Mouse (Mus musculus) erythroblast, adult 5-6 weeks (primary cell): ENCODE results near the gene Tmem59. TPM values are rescaled to one million over a fixed set of nuclear protein-coding genes. Genes with fewer than 3 reads are reported as not detected.

Source experiments
- ATAC-seq: replicated peaks from 2 replicates; pipeline ENCODE4 v1.8.0; 2016; ENCODE audit warnings: moderate number of reproducible peaks, mild to moderate bottlenecking, moderate TSS enrichment, inconsistent platforms; ENCODE audit not compliant: poor library complexity, low FRiP score, severe bottlenecking
- total RNA-seq, 2 experiments: library from RNA; stranded (forward) in 1 of 2; stranded (reverse) in 1 of 2; fragments of 150-400 nt in 1 of 2; fragments of 200-764, 138-1000 nt in 1 of 2; gene quantifications; 2 replicates each; pipeline versions ENCODE4 v1.2.3 to v1.2.4; 2015 to 2017; ENCODE audit warnings: low replicate concordance in 2 of 2

Tmem59 gene
- total RNA-seq, 2 experiments from 2014 or later, result 124 to 147 TPM

- ATAC-seq, result peak; percentile 94
These were observed 45.3 kb downstream of the Tmem59 start for GRCm38 (mm10) chr4:107223225-107224204.

GRCm38 (mm10) chr4:107226313-107226712, 48.1 kb downstream of the Tmem59 start:
- ATAC-seq, result no peak

DNA sequence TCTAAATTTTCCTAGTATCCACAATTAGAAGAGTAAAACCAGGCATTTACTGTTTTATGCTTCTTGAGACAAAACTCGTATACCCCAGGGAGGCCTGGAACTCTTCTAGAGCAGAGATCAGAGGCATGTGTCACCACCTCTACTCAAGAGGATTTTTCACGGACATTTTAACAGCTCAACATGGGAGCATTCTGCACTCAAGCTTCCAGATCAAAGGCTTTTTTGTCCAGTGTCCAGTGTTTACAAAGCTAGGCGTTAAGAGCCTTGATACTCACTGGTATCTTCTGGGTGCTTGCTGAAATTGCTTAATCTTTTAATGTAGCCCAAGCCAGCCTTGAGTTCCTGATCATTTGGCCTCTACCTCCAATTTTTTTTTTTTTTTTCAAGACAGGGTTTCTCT, 54.0 kb downstream of the Tmem59 start:
- ATAC-seq, result no peak

DNA sequence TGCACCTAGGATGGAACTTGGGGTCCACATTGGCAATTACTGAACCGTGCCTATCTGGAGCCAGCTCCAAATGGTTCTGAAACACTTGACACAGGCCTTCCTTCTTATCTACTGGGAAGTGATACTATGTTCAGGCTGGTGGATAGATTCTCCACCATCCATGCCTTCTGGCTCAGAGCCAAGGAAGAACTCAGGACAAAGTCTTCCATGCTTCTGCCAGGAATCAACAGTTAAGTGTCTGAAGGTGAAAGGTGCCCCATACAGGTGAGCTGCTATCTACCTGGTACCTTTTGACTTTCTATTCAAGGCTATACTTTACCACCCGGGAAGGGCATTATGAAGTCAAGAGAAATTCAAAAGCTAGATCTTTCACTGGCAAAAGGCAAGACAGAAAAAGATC, 60.1 kb downstream of the Tmem59 start:
- ATAC-seq, result no peak

GRCm38 (mm10) chr4:107240196-107240595, 62.0 kb downstream of the Tmem59 start:
- ATAC-seq, result no peak

- no peak for ATAC-seq
These were observed 65.5 kb downstream of the Tmem59 start for GRCm38 (mm10) chr4:107243365-107244333.

DNA sequence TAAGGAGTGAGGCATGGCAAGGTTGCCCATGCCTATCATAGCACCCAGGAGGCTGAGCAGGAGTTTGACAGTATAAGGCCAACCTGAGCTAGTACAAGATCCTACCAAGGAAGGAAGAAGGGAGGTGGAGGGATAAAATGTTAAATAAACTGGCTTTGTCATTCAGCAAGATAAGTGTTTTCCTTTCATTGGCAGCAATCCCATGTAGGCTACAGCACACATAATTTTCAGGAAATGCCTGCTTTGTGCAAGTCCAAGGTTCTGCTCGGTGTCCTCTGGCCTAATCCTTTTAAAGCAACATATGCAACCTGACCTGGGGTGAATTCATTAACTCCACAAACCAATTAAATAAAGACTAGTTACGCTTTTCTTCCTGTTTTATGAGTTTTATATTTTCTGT, 67.2 kb downstream of the Tmem59 start:
- ATAC-seq, result no peak

- ATAC-seq, result no peak
These were observed 67.8 kb downstream of the Tmem59 start for GRCm38 (mm10) chr4:107246040-107246439.

DNA sequence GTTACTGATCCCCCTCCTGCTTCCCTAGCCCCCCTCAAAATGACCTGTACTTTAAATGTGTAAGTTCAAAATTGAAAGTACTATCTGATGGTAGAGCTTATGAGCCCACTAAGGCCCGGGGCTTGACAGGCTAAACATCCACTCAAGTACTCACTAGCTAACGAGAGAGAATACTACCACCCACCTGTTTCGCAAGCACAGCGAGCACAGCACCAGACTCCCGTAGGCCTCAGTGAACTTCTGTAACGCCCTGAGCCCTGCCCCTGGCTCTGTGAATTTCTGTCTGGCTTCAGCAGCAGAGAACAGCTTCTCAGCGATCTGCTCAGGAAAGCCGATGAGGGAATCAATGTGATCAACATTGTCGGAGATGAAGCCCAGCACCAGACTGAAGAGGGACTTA, 68.9 kb downstream of the Tmem59 start:
- no peak for ATAC-seq

GRCm38 (mm10) chr4:107248061-107248460, 69.9 kb downstream of the Tmem59 start:
- no peak for ATAC-seq

DNA sequence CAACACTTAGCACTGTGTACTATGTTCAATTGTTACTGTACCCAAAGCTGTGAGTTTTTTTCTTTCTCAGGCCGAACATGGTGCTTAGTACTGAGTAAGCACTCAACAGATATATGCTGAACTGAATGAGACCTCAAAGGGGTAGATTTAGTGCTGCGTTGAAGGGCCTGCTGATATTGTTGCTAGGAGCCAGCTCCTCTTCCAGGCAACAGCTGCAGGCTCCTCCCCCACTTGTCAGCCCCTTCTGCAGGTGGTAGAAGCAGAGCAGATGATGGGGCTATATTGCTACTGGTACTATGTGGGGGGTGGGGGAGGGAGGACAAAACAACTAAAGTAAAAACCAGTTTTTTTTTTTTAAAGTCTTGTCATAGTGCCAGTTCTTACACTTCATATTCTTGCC, 71.3 kb downstream of the Tmem59 start:
- ATAC-seq, result no peak

DNA sequence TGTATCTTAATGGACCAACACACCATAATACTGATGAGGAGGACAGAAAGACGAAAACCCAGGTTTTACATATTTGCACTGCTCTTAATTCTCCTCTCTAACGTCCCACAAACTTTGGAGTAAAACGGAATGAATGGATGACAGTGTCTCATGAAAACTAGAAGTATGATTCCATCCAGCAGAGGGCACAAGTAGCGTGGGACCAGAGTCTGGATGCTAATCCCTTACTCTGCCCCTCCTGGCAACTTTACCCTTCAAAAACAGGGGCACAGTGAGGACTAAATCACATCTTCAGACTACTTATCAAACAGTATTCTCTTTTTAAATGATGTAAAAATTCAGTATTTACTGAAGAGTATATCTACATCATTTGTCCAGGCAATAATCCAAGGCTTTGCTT, 72.3 kb downstream of the Tmem59 start:
- ATAC-seq, result no peak

Other genes with a start within 250 kb of the Tmem59 start
- gene Mrpl37, start 111.5 kb upstream of the Tmem59 start, total RNA-seq (2015; ENCODE audit: low replicate concordance), result 20.9 and 25.0 TPM in 2 replicates
- 5.4 and 17.2 TPM in 2 replicates for gene Mrpl37, start 111.5 kb upstream of the Tmem59 start, total RNA-seq (2017; ENCODE audit: low replicate concordance)
- 0.63 TPM in 1 of 2 replicates, not detected in the other for gene Cyb5rl, start 111.4 kb upstream of the Tmem59 start, total RNA-seq (2015; ENCODE audit: low replicate concordance)
- 0.28 and 0.34 TPM in 2 replicates for gene Cyb5rl, start 111.4 kb upstream of the Tmem59 start, total RNA-seq (2017; ENCODE audit: low replicate concordance)
- gene Cdcp2, start 81.5 kb upstream of the Tmem59 start, total RNA-seq (2015; ENCODE audit: low replicate concordance), result 0.42 TPM in 1 of 2 replicates, not detected in the other
- not detected in 2 replicates for gene Cdcp2, start 81.5 kb upstream of the Tmem59 start, total RNA-seq (2017; ENCODE audit: low replicate concordance)
- gene Tceanc2, start 717 bp downstream of the Tmem59 start, total RNA-seq (2015; ENCODE audit: low replicate concordance), result 6.5 and 20.3 TPM in 2 replicates
- gene Tceanc2, start 717 bp downstream of the Tmem59 start, total RNA-seq (2017; ENCODE audit: low replicate concordance), result 6.0 and 22.4 TPM in 2 replicates
- gene Ldlrad1, start 30.8 kb downstream of the Tmem59 start, total RNA-seq (2015; ENCODE audit: low replicate concordance), result 1.5 TPM in 1 of 2 replicates, not detected in the other
- gene Ldlrad1, start 30.8 kb downstream of the Tmem59 start, total RNA-seq (2017; ENCODE audit: low replicate concordance), result not detected in 2 replicates
- 2.3 and 12.3 TPM in 2 replicates for gene Lrrc42, start 75.1 kb downstream of the Tmem59 start, total RNA-seq (2015; ENCODE audit: low replicate concordance)
- 11.9 and 13.1 TPM in 2 replicates for gene Lrrc42, start 75.1 kb downstream of the Tmem59 start, total RNA-seq (2017; ENCODE audit: low replicate concordance)
- 7.3 TPM in 1 of 2 replicates, not detected in the other for gene Hspb11, start 75.2 kb downstream of the Tmem59 start, total RNA-seq (2015; ENCODE audit: low replicate concordance)
- 0.98 TPM in 1 of 2 replicates, not detected in the other for gene Hspb11, start 75.2 kb downstream of the Tmem59 start, total RNA-seq (2017; ENCODE audit: low replicate concordance)
- gene Dio1, start 128.8 kb downstream of the Tmem59 start, total RNA-seq (2015; ENCODE audit: low replicate concordance), result not detected in 2 replicates
- not detected in 2 replicates for gene Dio1, start 128.8 kb downstream of the Tmem59 start, total RNA-seq (2017; ENCODE audit: low replicate concordance)
- gene Yipf1, start 136.0 kb downstream of the Tmem59 start, total RNA-seq (2015; ENCODE audit: low replicate concordance), result 14.0 and 40.7 TPM in 2 replicates
- 16.6 and 25.2 TPM in 2 replicates for gene Yipf1, start 136.0 kb downstream of the Tmem59 start, total RNA-seq (2017; ENCODE audit: low replicate concordance)
- gene Ndc1, start 189.4 kb downstream of the Tmem59 start, total RNA-seq (2015; ENCODE audit: low replicate concordance), result 18.6 and 20.7 TPM in 2 replicates
- gene Ndc1, start 189.4 kb downstream of the Tmem59 start, total RNA-seq (2017; ENCODE audit: low replicate concordance), result 9.3 and 33.3 TPM in 2 replicates